Mouse (Mus musculus) small intestine, adult 2 months (tissue): ENCODE data around the gene Rnf126. TPM values are rescaled to one million over a fixed set of nuclear protein-coding genes. Genes with fewer than 3 reads are reported as not detected.

Source experiments
- H3K27ac ChIP-seq: fragments of 200-500 bp; 2 replicates; pipeline ENCODE4 v1.5.1; 2012; ENCODE audit warnings: low read depth, low read length, control low read depth, inconsistent platforms; ENCODE audit not compliant: insufficient read depth
- H3K27me3 ChIP-seq: fragments of 200-500 bp; 2 replicates; pipeline ENCODE4 v1.6.1; 2012; ENCODE audit warnings: mild to moderate bottlenecking, moderate library complexity, low read length, inconsistent platforms; ENCODE audit not compliant: control insufficient read depth, insufficient read depth
- H3K36me3 ChIP-seq: fragments of 200-500 bp; 2 replicates; pipeline ENCODE4 v1.6.1; 2012; ENCODE audit warnings: mild to moderate bottlenecking, low read length, control low read depth, inconsistent platforms; ENCODE audit not compliant: control insufficient read depth, insufficient read depth
- H3K4me1 ChIP-seq: fragments of 200-500 bp; 2 replicates; pipeline ENCODE4 v1.6.1; 2012; ENCODE audit warnings: low read length, inconsistent platforms, mixed read lengths; ENCODE audit not compliant: control insufficient read depth, insufficient read depth, insufficient read length
- H3K4me3 ChIP-seq: fragments of 200-500 bp; 2 replicates; pipeline ENCODE4 v1.5.1; 2012; ENCODE audit warnings: low read depth, mild to moderate bottlenecking, control low read depth, inconsistent platforms, low read length, moderate library complexity
- CTCF ChIP-seq: fragments of 200-500 bp; IDR thresholded peaks from 2 replicates; pipeline ENCODE4 v1.5.1; 2012; ENCODE audit warnings: low read depth, mild to moderate bottlenecking, control low read depth, inconsistent platforms, low read length, moderate library complexity, mixed read lengths; ENCODE audit not compliant: insufficient replicate concordance, insufficient read length; ENCODE audit errors: extremely low read depth
- POLR2A ChIP-seq: fragments of 200-500 bp; IDR thresholded peaks from 2 replicates; pipeline ENCODE4 v1.6.1; 2012; ENCODE audit warnings: low read depth, mild to moderate bottlenecking, control low read depth, inconsistent platforms, low read length, moderate library complexity
- WGBS: fragments of 180-500 bp; shearing (Covaris S2); methylation state at CpG from one replicate; pipeline ENCODE4 v1.1.7; 2018; 5-methylcytosine and 5-hydroxymethylcytosine counted together
- polyA plus RNA-seq: library from polyadenylated mRNA; depleted of rRNA; stranded (reverse); fragments of >200 nt; gene quantifications from 2 replicates; pipeline ENCODE4 v1.2.3, GENCODE M21; 2012; rRNA removed

Gene Rnf126
- polyA plus RNA-seq, 1 experiment = 222 TPM

GRCm38 (mm10) chr10:79714996-79715395 is 51.8 kb downstream of the Rnf126 start:
- no peak overlapping the region for H3K4me3 ChIP-seq
- no peak overlapping the region for H3K27ac ChIP-seq
- peaks cover 12% of the 10 kb centered on the region for H3K4me1 ChIP-seq
- WGBS = 52% methylated on average over 4 of the region's 4 CpGs
- peaks cover 21% of the 10 kb centered on the region for H3K36me3 ChIP-seq
- peaks cover 20% of the 10 kb centered on the region for H3K27me3 ChIP-seq
- no peak for TF ChIP-seq POLR2A
- no peak for TF ChIP-seq CTCF

- Histone ChIP-seq H3K27ac (no peak overlapping the region), H3K4me1 (peaks cover 20% of the 10 kb centered on the region), H3K4me3 (no peak overlapping the region), H3K36me3 (peaks cover 35% of the 10 kb centered on the region), H3K27me3 (peaks cover 20% of the 10 kb centered on the region)
- WGBS = 9% methylated on average over 1 of the region's 1 CpGs
- TF ChIP-seq CTCF = no peak
- TF ChIP-seq POLR2A = no peak
Observed at GRCm38 (mm10) chr10:79713163-79713562, 53.6 kb downstream of the Rnf126 start.

- Histone ChIP-seq H3K27ac (no peak overlapping the region), H3K36me3 (peaks cover 35% of the 10 kb centered on the region), H3K4me3 (no peak overlapping the region), H3K27me3 (peaks cover 15% of the 10 kb centered on the region), H3K4me1 (peaks cover 19% of the 10 kb centered on the region)
- no peak for TF ChIP-seq POLR2A
- TF ChIP-seq CTCF = peak; percentile 77
- WGBS = 8% methylated on average over 5 of the region's 6 CpGs
Observed at GRCm38 (mm10) chr10:79712499-79713126, 54.1 kb downstream of the Rnf126 start.

GRCm38 (mm10) chr10:79712029-79712428 is 54.7 kb downstream of the Rnf126 start:
- TF ChIP-seq CTCF (peak; percentile 27; the same call in 1 of the 2 replicates), POLR2A (no peak)
- Histone ChIP-seq H3K27ac (no peak overlapping the region), H3K36me3 (peaks cover 35% of the 10 kb centered on the region), H3K4me1 (peaks cover 19% of the 10 kb centered on the region), H3K27me3 (peaks cover 10% of the 10 kb centered on the region), H3K4me3 (no peak overlapping the region)
- WGBS = 70% methylated on average over 1 of the region's 1 CpGs

GRCm38 (mm10) chr10:79709307-79709706 is 57.4 kb downstream of the Rnf126 start:
- peaks cover 38% of the 10 kb centered on the region for H3K36me3 ChIP-seq
- TF ChIP-seq CTCF (no peak), POLR2A (no peak)
- no peak overlapping the region for H3K27ac ChIP-seq
- WGBS = 44% methylated on average over 7 of the region's 7 CpGs
- H3K27me3 ChIP-seq = no peaks in the 10 kb centered on the region
- H3K4me3 ChIP-seq = no peak overlapping the region
- peaks cover 35% of the 10 kb centered on the region for H3K4me1 ChIP-seq

GRCm38 (mm10) chr10:79708668-79709067 is 58.1 kb downstream of the Rnf126 start:
- Histone ChIP-seq H3K36me3 (peaks cover 38% of the 10 kb centered on the region), H3K4me1 (peaks cover 35% of the 10 kb centered on the region), H3K4me3 (no peak overlapping the region), H3K27ac (no peak overlapping the region), H3K27me3 (no peaks in the 10 kb centered on the region)
- no peak for TF ChIP-seq CTCF
- no peak for TF ChIP-seq POLR2A
- 76% methylated on average over 21 of the region's 21 CpGs for WGBS

Other genes with a start within 250 kb of the Rnf126 start
- gene Plpp2, start 233.2 kb downstream of the Rnf126 start, polyA plus RNA-seq = 216 and 451 TPM in 2 replicates
- gene Mier2, start 211.8 kb downstream of the Rnf126 start, polyA plus RNA-seq = 61.5 and 89.9 TPM in 2 replicates
- not detected in 2 replicates for gene Theg, start 179.6 kb downstream of the Rnf126 start, polyA plus RNA-seq
- gene C2cd4c, start 152.9 kb downstream of the Rnf126 start, polyA plus RNA-seq = 0.89 and 1.0 TPM in 2 replicates
- gene Shc2, start 129.0 kb downstream of the Rnf126 start, polyA plus RNA-seq = 1.6 TPM in 2 replicates
- gene Odf3l2, start 121.2 kb downstream of the Rnf126 start, polyA plus RNA-seq = not detected in 2 replicates
- 9.9 and 20.7 TPM in 2 replicates for gene Madcam1, start 102.4 kb downstream of the Rnf126 start, polyA plus RNA-seq
- gene Tpgs1, start 97.6 kb downstream of the Rnf126 start, polyA plus RNA-seq = 76.0 and 138 TPM in 2 replicates
- 101 and 163 TPM in 2 replicates for gene Cdc34, start 84.8 kb downstream of the Rnf126 start, polyA plus RNA-seq
- gene Gzmm, start 77.9 kb downstream of the Rnf126 start, polyA plus RNA-seq = 0.11 and 0.52 TPM in 2 replicates
- 1,266 and 1,465 TPM in 2 replicates for gene Bsg, start 62.5 kb downstream of the Rnf126 start, polyA plus RNA-seq
- gene Hcn2, start 50.3 kb downstream of the Rnf126 start, polyA plus RNA-seq = 8.3 and 19.2 TPM in 2 replicates
- gene Polrmt, start 20.4 kb downstream of the Rnf126 start, polyA plus RNA-seq = 38.7 and 50.0 TPM in 2 replicates
- gene Fgf22, start 11.9 kb downstream of the Rnf126 start, polyA plus RNA-seq = not detected in 2 replicates
- 16.0 and 19.6 TPM in 2 replicates for gene Fstl3, start 10.3 kb upstream of the Rnf126 start, polyA plus RNA-seq
- gene Prss57, start 24.0 kb upstream of the Rnf126 start, polyA plus RNA-seq = 0.24 and 0.67 TPM in 2 replicates
- 13.0 and 24.0 TPM in 2 replicates for gene Palm, start 26.6 kb upstream of the Rnf126 start, polyA plus RNA-seq
- 141 and 347 TPM in 2 replicates for gene Misp, start 54.0 kb upstream of the Rnf126 start, polyA plus RNA-seq
- 150 and 285 TPM in 2 replicates for gene Ptbp1, start 87.5 kb upstream of the Rnf126 start, polyA plus RNA-seq
- 1.6 and 2.1 TPM in 2 replicates for gene Prtn3, start 107.5 kb upstream of the Rnf126 start, polyA plus RNA-seq
- 2.8 and 5.3 TPM in 2 replicates for gene Plppr3, start 107.7 kb upstream of the Rnf126 start, polyA plus RNA-seq
- 0.72 TPM in 1 of 2 replicates, not detected in the other for gene Elane, start 119.3 kb upstream of the Rnf126 start, polyA plus RNA-seq
- gene Cfd, start 123.9 kb upstream of the Rnf126 start, polyA plus RNA-seq = 48.6 and 122 TPM in 2 replicates
- 34.8 and 58.1 TPM in 2 replicates for gene Med16, start 142.0 kb upstream of the Rnf126 start, polyA plus RNA-seq
- not detected in 2 replicates for gene Gm26602, start 143.9 kb upstream of the Rnf126 start, polyA plus RNA-seq
- gene Kiss1r, start 150.0 kb upstream of the Rnf126 start, polyA plus RNA-seq = 3.0 and 5.9 TPM in 2 replicates
- 86.4 and 104 TPM in 2 replicates for gene R3hdm4, start 154.3 kb upstream of the Rnf126 start, polyA plus RNA-seq
- 10.7 and 23.9 TPM in 2 replicates for gene Arid3a, start 160.1 kb upstream of the Rnf126 start, polyA plus RNA-seq
- 34.8 and 44.6 TPM in 2 replicates for gene Wdr18, start 193.2 kb upstream of the Rnf126 start, polyA plus RNA-seq
- not detected in 2 replicates for gene Grin3b, start 203.8 kb upstream of the Rnf126 start, polyA plus RNA-seq
- 225 and 441 TPM in 2 replicates for gene Tmem259, start 217.4 kb upstream of the Rnf126 start, polyA plus RNA-seq
- gene Cnn2, start 221.6 kb upstream of the Rnf126 start, polyA plus RNA-seq = 49.9 and 72.8 TPM in 2 replicates
- 18.1 and 33.4 TPM in 2 replicates for gene Abca7, start 229.5 kb upstream of the Rnf126 start, polyA plus RNA-seq
- 23.2 and 36.8 TPM in 2 replicates for gene Arhgap45, start 249.7 kb upstream of the Rnf126 start, polyA plus RNA-seq